Mouse (Mus musculus) CH12.LX (cell line): Measurements from ENCODE around the gene Ctnna3. TPM values are rescaled to one million over a fixed set of nuclear protein-coding genes. Genes with fewer than 3 reads are reported as not detected.

Experiments
- DNase-seq: peaks from one replicate; pipeline ENCODE4 v3.0.0-alpha.2; 2013; ENCODE audit errors: extremely low read depth
- H3K27ac ChIP-seq: 2 replicates; pipeline ENCODE4 v1.5.1; 2012; ENCODE audit warnings: low read depth, mild to moderate bottlenecking, control low read depth, moderate library complexity; ENCODE audit not compliant: insufficient read depth
- H3K27me3 ChIP-seq: replicated peaks from 2 replicates; pipeline ENCODE3; 2012; ENCODE audit warnings: inconsistent platforms
- H3K36me3 ChIP-seq, 2 experiments: replicated peaks in 1 of 2; 2 replicates each; pipeline versions ENCODE3 to v1.6.1; 2012; ENCODE audit warnings: inconsistent platforms in 1 of 2, low read length in 1 of 2, mild to moderate bottlenecking in 1 of 2, mixed read lengths in 1 of 2, moderate library complexity in 1 of 2; ENCODE audit not compliant: control insufficient read depth in 1 of 2, insufficient read depth in 1 of 2
- H3K4me1 ChIP-seq, 2 experiments: 2 replicates each; pipeline ENCODE4 v1.6.1; 2012; ENCODE audit warnings: inconsistent platforms in 1 of 2, moderate library complexity in 1 of 2; ENCODE audit not compliant: insufficient read depth in 2 of 2, control insufficient read depth in 1 of 2
- H3K4me2 ChIP-seq: 2 replicates; pipeline ENCODE4 v1.6.1; 2012; ENCODE audit warnings: low read depth, mild to moderate bottlenecking, control low read depth; ENCODE audit not compliant: poor library complexity, insufficient read depth, severe bottlenecking
- H3K4me3 ChIP-seq, 3 experiments: fragments of 150-350 bp in 1 of 3; sonication (generic) in 1 of 3; replicated peaks in 1 of 3; 2 replicates each; pipeline versions ENCODE3 to v1.5.1; 2011 to 2012; ENCODE audit warnings: low read depth in 2 of 3, low read length in 2 of 3, mild to moderate bottlenecking in 2 of 3, moderate library complexity in 2 of 3, control low read depth in 1 of 3, improper control_type of control experiment in 1 of 3, inconsistent platforms in 1 of 3, mixed read lengths in 1 of 3; ENCODE audit not compliant: poor library complexity in 1 of 3
- H3K79me2 ChIP-seq: replicated peaks from 2 replicates; pipeline ENCODE4 v1.6.1; 2012; ENCODE audit warnings: mild to moderate bottlenecking, moderate library complexity; ENCODE audit not compliant: control insufficient read depth, poor library complexity, insufficient read depth, severe bottlenecking; ENCODE audit errors: extremely low read depth
- H3K9ac ChIP-seq: 2 replicates; pipeline ENCODE4 v1.6.1; 2012; ENCODE audit warnings: low read depth, mild to moderate bottlenecking, control low read depth, moderate library complexity; ENCODE audit not compliant: insufficient read depth
- H3K9me3 ChIP-seq: replicated peaks from 2 replicates; pipeline ENCODE3; 2012; ENCODE audit warnings: low read length, inconsistent platforms, mixed read lengths
- BHLHE40 ChIP-seq: IDR thresholded peaks from 2 replicates; pipeline ENCODE4 v1.6.1; 2011; ENCODE audit warnings: mild to moderate bottlenecking, low read depth, low read length, improper control_type of control experiment
- CHD1 ChIP-seq: IDR thresholded peaks from 2 replicates; pipeline ENCODE4 v1.6.1; 2012; ENCODE audit warnings: low read depth, low read length, improper control_type of control experiment, inconsistent platforms
- E2F4 ChIP-seq: IDR thresholded peaks from 2 replicates; pipeline ENCODE4 v1.6.1; 2011; ENCODE audit warnings: low read depth, low read length, improper control_type of control experiment; ENCODE audit not compliant: insufficient replicate concordance
- EP300 ChIP-seq: IDR thresholded peaks from 2 replicates; pipeline ENCODE4 v1.6.1; 2011; ENCODE audit warnings: low read length, improper control_type of control experiment
- ETS1 ChIP-seq: conservative IDR thresholded peaks from 2 replicates; pipeline ENCODE4 v1.6.1; 2012; ENCODE audit warnings: low read depth, mild to moderate bottlenecking, inconsistent platforms, low read length, improper control_type of control experiment, moderate library complexity
- HCFC1 ChIP-seq: IDR thresholded peaks from 2 replicates; pipeline ENCODE4 v1.6.1; 2012; ENCODE audit warnings: low read depth, mild to moderate bottlenecking, inconsistent platforms, low read length, improper control_type of control experiment
- IRF4 ChIP-seq: IDR thresholded peaks from 2 replicates; pipeline ENCODE4 v1.6.1; 2014; ENCODE audit warnings: low read depth, mild to moderate bottlenecking, inconsistent platforms, low read length, improper control_type of control experiment
- JUND ChIP-seq: conservative IDR thresholded peaks from 2 replicates; pipeline ENCODE4 v1.6.1; 2011; ENCODE audit warnings: low read depth, low read length, improper control_type of control experiment
- MAX ChIP-seq: IDR thresholded peaks from 2 replicates; pipeline ENCODE4 v1.6.1; 2011; ENCODE audit warnings: low read length, improper control_type of control experiment
- MAZ ChIP-seq: IDR thresholded peaks from 2 replicates; pipeline ENCODE4 v1.6.1; 2012; ENCODE audit warnings: low read depth, mild to moderate bottlenecking, inconsistent platforms, low read length, improper control_type of control experiment, moderate library complexity
- MEF2A ChIP-seq: IDR thresholded peaks from 2 replicates; pipeline ENCODE4 v1.6.1; 2014; ENCODE audit warnings: low read depth, mild to moderate bottlenecking, inconsistent platforms, low read length, improper control_type of control experiment, borderline replicate concordance
- MXI1 ChIP-seq: IDR thresholded peaks from 2 replicates; pipeline ENCODE4 v1.6.1; 2011; ENCODE audit warnings: mild to moderate bottlenecking, low read depth, low read length, improper control_type of control experiment
- NRF1 ChIP-seq: IDR thresholded peaks from 2 replicates; pipeline ENCODE4 v1.6.1; 2014; ENCODE audit warnings: low read depth, mild to moderate bottlenecking, inconsistent platforms, low read length, improper control_type of control experiment, moderate library complexity
- PAX5 ChIP-seq: IDR thresholded peaks from 2 replicates; pipeline ENCODE4 v1.6.1; 2012; ENCODE audit warnings: low read length, inconsistent platforms, mixed read lengths
- POLR2A ChIP-seq: IDR thresholded peaks from 2 replicates; pipeline ENCODE4 v1.6.1; 2011; ENCODE audit warnings: low read depth, mild to moderate bottlenecking, improper control_type of control experiment, low read length
- POLR2AphosphoS2 ChIP-seq: IDR thresholded peaks from 2 replicates; pipeline ENCODE4 v1.6.1; 2011; ENCODE audit warnings: low read depth, low read length, improper control_type of control experiment
- RCOR1 ChIP-seq: conservative IDR thresholded peaks from 2 replicates; pipeline ENCODE4 v1.6.1; 2012; ENCODE audit warnings: low read depth, mild to moderate bottlenecking, inconsistent platforms, low read length, improper control_type of control experiment
- SIN3A ChIP-seq: IDR thresholded peaks from 2 replicates; pipeline ENCODE4 v1.6.1; 2012; ENCODE audit warnings: low read length, improper control_type of control experiment, inconsistent platforms
- SMC3 ChIP-seq: IDR thresholded peaks from 2 replicates; pipeline ENCODE4 v1.6.1; 2011; ENCODE audit warnings: low read depth, low read length, improper control_type of control experiment
- UBTF ChIP-seq: IDR thresholded peaks from 2 replicates; pipeline ENCODE4 v1.6.1; 2012; ENCODE audit warnings: low read depth, mild to moderate bottlenecking, inconsistent platforms, low read length, improper control_type of control experiment, moderate library complexity
- USF1 ChIP-seq: IDR thresholded peaks from 2 replicates; pipeline ENCODE4 v1.6.1; 2014; ENCODE audit warnings: low read depth, mild to moderate bottlenecking, inconsistent platforms, low read length, improper control_type of control experiment
- dilution Hi-C: fragments of 300-500 bp; cut with MboI; formaldehyde crosslinking; loops from 2 replicates; pipeline ENCODE4 v1.14.3; 2020; ENCODE audit warnings: low sequenced_read_pairs; ENCODE audit not compliant: extremely low pct_unique_long_range_greater_than_20kb, extremely low pct_ligation_motif_present
- in situ Hi-C: fragments of 300-500 bp; cut with MboI; formaldehyde crosslinking; loops from 3 replicates; pipeline ENCODE4 v1.14.3; 2019; ENCODE audit warnings: low sequenced_read_pairs, low pct_ligation_motif_present, low pct_unique_long_range_greater_than_20kb, mixed read lengths
- polyA plus RNA-seq: library from polyadenylated mRNA; unstranded; fragments of >175 nt; gene quantifications from 2 replicates; pipeline ENCODE4 v1.2.1, GENCODE M21; 2012; ENCODE audit warnings: low read depth; ENCODE audit not compliant: insufficient read length
- total RNA-seq, 2 experiments: library from RNA; depleted of rRNA; stranded (reverse); fragments of 300-350 nt in 1 of 2; fragments of >200 nt in 1 of 2; gene quantifications; 2 replicates each; pipeline ENCODE4 v1.2.3; 2012 to 2014

Gene Ctnna3
- total and polyA plus RNA-seq, 3 experiments = 0.09 TPM; not detected in 2

DNA sequence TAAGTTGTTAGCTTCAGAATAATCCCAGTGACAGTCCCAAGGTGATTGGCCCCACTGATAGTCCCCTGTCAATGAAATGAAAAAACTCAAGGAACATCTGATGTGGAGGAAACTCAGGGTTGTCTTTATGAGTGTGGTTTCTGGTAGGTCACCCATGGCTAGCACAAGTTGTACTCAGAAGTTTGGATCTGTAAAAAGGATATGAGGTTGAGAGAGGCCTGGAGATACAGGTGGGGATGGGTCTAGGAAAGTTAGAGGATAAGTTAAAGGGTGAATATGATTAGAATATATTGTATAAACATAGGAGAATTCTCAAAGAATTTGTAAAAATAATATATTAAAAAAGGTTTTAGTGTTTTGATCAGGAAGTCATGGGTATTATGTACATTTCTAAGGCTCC lies 497.4 kb downstream of the Ctnna3 start, which contains the start of gene Gm10118:
Gene Gm10118, minus strand, starts transcription at position 101 of the 400 bp plus-strand sequence.
- Histone ChIP-seq H3K4me3 (no peak within 1 kb of the TSS), H3K36me3 (no peaks in the 10 kb centered on the region), H3K4me2 (no peak within 1 kb of the TSS), H3K79me2 (no peaks in the 10 kb centered on the region), H3K27me3 (no peaks in the 10 kb centered on the region), H3K4me1 (no peaks in the 10 kb centered on the region), H3K9me3 (peaks cover 39% of the 10 kb centered on the region), H3K9ac (no peak within 1 kb of the TSS), H3K27ac (no peak within 1 kb of the TSS)
- no peak for DNase-seq
- TF ChIP-seq CHD1 (no peak), IRF4 (no peak), POLR2A (no peak), POLR2AphosphoS2 (no peak), PAX5 (no peak), BHLHE40 (no peak), JUND (no peak), UBTF (no peak), SIN3A (no peak), ETS1 (no peak), MEF2A (no peak), MAX (no peak)
- dilution Hi-C loops (no loop called here), in situ Hi-C loops (no loop called here)

DNA sequence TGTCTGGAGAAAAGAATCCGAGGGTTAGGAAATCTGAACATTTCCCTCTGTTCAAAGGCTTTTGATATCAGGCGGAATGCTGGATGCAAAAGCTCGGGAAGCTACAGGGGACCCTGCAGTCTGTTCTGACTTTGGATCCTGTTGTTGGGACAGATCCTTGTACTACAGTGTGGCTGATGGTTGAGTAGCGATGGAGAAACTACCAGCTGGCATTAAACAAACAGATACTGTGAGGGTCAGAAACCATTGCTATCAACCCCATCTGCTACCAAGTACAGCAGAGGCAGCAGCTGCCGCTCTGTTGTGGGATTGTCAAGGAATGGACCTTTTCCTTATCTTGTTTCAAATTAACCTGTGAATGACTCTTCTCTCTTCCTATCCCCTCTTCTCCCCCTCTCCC lies 504.0 kb downstream of the Ctnna3 start:
- H3K27ac ChIP-seq = no peak overlapping the region
- no peaks in the 10 kb centered on the region for H3K27me3 ChIP-seq
- TF ChIP-seq HCFC1 (no peak), USF1 (no peak), NRF1 (no peak), POLR2A (no peak), MXI1 (no peak), SMC3 (no peak), MEF2A (no peak), MAZ (no peak), CHD1 (no peak), ETS1 (no peak), E2F4 (no peak), PAX5 (no peak), POLR2AphosphoS2 (no peak), EP300 (no peak), RCOR1 (no peak)
- no peaks in the 10 kb centered on the region for H3K4me1 ChIP-seq
- no peak overlapping the region for H3K4me2 ChIP-seq
- H3K4me3 ChIP-seq = no peak overlapping the region
- DNase-seq = no peak
- dilution Hi-C loops (no loop called here), in situ Hi-C loops (no loop called here)
- peaks cover 32% of the 10 kb centered on the region for H3K9me3 ChIP-seq
- no peaks in the 10 kb centered on the region for H3K79me2 ChIP-seq
- H3K9ac ChIP-seq = no peak overlapping the region
- H3K36me3 ChIP-seq = no peaks in the 10 kb centered on the region
